Mouse (Mus musculus) heart, adult 2 months (tissue): ENCODE results near the gene Lsr. TPM values are rescaled to one million over a fixed set of nuclear protein-coding genes. Genes with fewer than 3 reads are reported as not detected.

ENCODE experiments used
- DNase-seq, 2 experiments: peaks; one replicate each; pipeline ENCODE4 v3.0.0; 2021
- H3K27ac ChIP-seq: fragments of 200-600 bp; 2 replicates; pipeline ENCODE4 v1.8.1; 2022
- H3K27me3 ChIP-seq: fragments of 200-500 bp; 2 replicates; pipeline ENCODE4 v1.6.1; 2012; ENCODE audit warnings: mild to moderate bottlenecking, low read length, inconsistent platforms, mixed read lengths; ENCODE audit not compliant: control insufficient read depth, insufficient read depth
- H3K36me3 ChIP-seq: fragments of 200-500 bp; 2 replicates; pipeline ENCODE4 v1.6.1; 2012; ENCODE audit warnings: low read length, inconsistent platforms; ENCODE audit not compliant: control insufficient read depth, insufficient read depth
- H3K4me1 ChIP-seq: fragments of 200-500 bp; 2 replicates; pipeline ENCODE4 v1.6.1; 2011; ENCODE audit warnings: low read length; ENCODE audit not compliant: control insufficient read depth, insufficient read depth
- H3K4me3 ChIP-seq: fragments of 200-600 bp; 2 replicates; pipeline ENCODE4 v1.8.1; 2022
- H3K79me2 ChIP-seq: fragments of 200-500 bp; replicated peaks from 2 replicates; pipeline ENCODE4 v1.6.1; 2012; ENCODE audit warnings: mild to moderate bottlenecking, inconsistent platforms, low read length, moderate library complexity, mixed read lengths; ENCODE audit not compliant: control insufficient read depth, insufficient read depth
- H3K9ac ChIP-seq: fragments of 200-500 bp; 2 replicates; pipeline ENCODE4 v1.6.1; 2012; ENCODE audit warnings: low read depth, mild to moderate bottlenecking, control low read depth, inconsistent platforms, low read length, mixed read lengths
- CTCF ChIP-seq: fragments of 200-600 bp; IDR thresholded peaks from 2 replicates; pipeline ENCODE4 v1.8.1; 2022; ENCODE audit warnings: antibody characterized with exemption, mild to moderate bottlenecking, moderate library complexity
- EP300 ChIP-seq: fragments of 200-500 bp; IDR thresholded peaks from 2 replicates; pipeline ENCODE4 v1.6.1; 2011; ENCODE audit warnings: low read depth, low read length, control low read depth; ENCODE audit not compliant: insufficient read depth
- POLR2A ChIP-seq: fragments of 200-500 bp; IDR thresholded peaks from 2 replicates; pipeline ENCODE4 v1.6.1; 2011; ENCODE audit warnings: mild to moderate bottlenecking, low read depth, low read length, control low read depth; ENCODE audit not compliant: insufficient read depth
- WGBS: fragments of 180-500 bp; shearing (Covaris S2); methylation state at CpG from one replicate; pipeline ENCODE4 v1.1.7; 2018; 5-methylcytosine and 5-hydroxymethylcytosine counted together
- intact Hi-C: fragments of 180-260 bp; cut with DNase I; formaldehyde crosslinking; loops from one replicate; pipeline ENCODE4 v1.15.1; 2025
- polyA plus RNA-seq: library from polyadenylated mRNA; depleted of rRNA; stranded (reverse); fragments of >200 nt; gene quantifications from 2 replicates; pipeline ENCODE4 v1.2.3, GENCODE M21; 2012; rRNA removed
- total RNA-seq, 2 experiments: library from RNA; stranded (reverse); gene quantifications; 2 replicates each; pipeline ENCODE4 v1.2.3; 2021

The Lsr gene
- total and polyA plus RNA-seq, 3 experiments: 3.7 to 7.6 (median 4.3) TPM

DNA sequence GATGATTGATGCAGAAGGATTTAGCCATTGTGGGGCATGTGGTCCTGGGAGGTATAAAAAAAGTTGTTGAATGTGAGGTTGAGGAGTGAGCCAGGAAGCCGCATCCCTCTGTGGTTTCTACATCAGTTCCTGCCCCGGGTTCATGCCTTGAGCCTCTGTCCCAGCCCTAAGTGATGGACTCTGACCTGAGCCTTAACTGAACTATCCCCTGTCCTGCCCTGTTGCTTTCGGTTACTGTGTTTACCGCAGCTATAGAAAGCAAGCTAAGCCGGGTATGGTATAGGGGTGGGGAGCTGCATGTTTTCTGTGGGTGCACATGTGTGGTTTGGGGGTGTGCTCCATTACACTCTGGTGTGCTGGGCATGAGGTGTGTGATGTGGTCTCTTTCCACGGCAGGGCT, 63.5 kb downstream of the Lsr start:
- Histone ChIP-seq H3K4me3 (no peak overlapping the region), H3K79me2 (no peaks in the 10 kb centered on the region), H3K4me1 (no peaks in the 10 kb centered on the region), H3K36me3 (no peaks in the 10 kb centered on the region), H3K27ac (no peak overlapping the region), H3K9ac (no peak overlapping the region), H3K27me3 (peaks cover 4% of the 10 kb centered on the region)
- no peak for DNase-seq
- TF ChIP-seq CTCF (no peak), EP300 (no peak), POLR2A (no peak)
- WGBS: 79% methylated on average over 6 of the region's 6 CpGs
- intact Hi-C loops: no loop called here

DNA sequence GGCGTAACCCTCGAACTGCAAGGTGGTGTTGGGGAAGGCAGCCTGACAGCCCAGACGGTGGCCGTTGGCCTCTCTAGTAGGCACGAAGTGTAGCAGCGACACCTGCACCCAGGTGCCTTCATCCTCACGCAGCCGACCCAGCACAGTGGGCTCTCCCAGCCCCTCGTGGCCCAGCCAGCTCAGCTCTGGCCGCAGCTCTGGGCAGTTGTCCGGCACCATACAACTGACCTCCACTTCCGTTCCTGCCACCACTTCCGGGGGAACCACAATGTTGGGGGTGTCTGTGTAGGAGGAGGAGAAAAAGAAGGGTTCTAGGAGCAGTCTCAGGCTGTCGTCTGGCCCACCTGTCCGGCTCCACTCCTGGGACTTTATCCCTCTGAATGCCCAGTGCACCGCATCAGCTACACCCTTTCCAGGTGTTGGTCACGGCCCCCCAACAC, 64.3 kb downstream of the Lsr start:
- H3K9ac ChIP-seq: no peak overlapping the region
- H3K4me1 ChIP-seq: no peaks in the 10 kb centered on the region
- no peak for DNase-seq
- no peak overlapping the region for H3K4me3 ChIP-seq
- peaks cover 4% of the 10 kb centered on the region for H3K27me3 ChIP-seq
- H3K27ac ChIP-seq: no peak overlapping the region
- TF ChIP-seq POLR2A: no peak
- no peak for TF ChIP-seq CTCF
- TF ChIP-seq EP300: no peak
- WGBS: 32% methylated on average over 17 of the region's 17 CpGs
- intact Hi-C loops: no loop called here
- H3K36me3 ChIP-seq: no peaks in the 10 kb centered on the region
- H3K79me2 ChIP-seq: no peaks in the 10 kb centered on the region

DNA sequence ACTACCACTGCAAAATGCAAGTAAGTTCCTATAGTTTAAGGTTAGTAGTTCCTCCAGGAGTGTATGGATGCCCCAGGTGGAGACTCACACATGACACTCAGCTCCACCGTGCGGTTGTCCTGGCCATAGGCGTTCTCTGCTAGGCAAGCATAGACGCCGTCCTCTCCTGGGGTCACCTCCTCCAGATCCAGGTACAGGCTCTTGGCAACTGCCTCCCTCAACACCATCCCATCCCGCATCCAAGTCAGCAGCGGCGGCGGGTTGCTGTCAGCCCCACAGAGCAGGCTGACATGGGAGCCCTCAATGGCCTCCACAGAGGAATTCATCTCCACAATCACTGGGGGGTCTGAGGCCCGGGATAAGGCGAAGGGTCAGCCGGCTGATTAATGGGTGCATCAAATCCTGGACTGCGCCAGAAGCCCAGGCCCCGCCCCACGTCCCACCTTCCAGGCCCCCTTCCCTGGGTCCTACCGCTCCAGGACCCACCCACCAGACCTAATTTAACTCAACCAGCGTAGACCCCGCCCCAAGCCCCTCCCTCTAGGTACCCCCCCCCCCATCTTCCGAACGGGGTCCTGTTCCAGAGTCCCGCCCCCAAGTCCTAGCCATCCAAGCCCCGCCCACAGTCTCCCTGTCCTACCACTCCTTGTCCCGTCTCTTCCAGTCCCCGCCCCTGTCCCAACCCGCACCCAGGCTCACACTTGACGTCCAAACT, 64.8 kb downstream of the Lsr start:
- intact Hi-C loops: no loop called here
- H3K9ac ChIP-seq: no peak overlapping the region
- 4% methylated on average over 26 of the region's 26 CpGs for whole genome bisulfite sequencing
- no peaks in the 10 kb centered on the region for H3K4me1 ChIP-seq
- DNase-seq: peak in 1 of 2 experiments; percentile 8
- no peak overlapping the region for H3K4me3 ChIP-seq
- H3K27ac ChIP-seq: no peak overlapping the region
- TF ChIP-seq POLR2A: no peak
- TF ChIP-seq CTCF: no peak
- no peak for TF ChIP-seq EP300
- H3K27me3 ChIP-seq: peaks cover 4% of the 10 kb centered on the region
- no peaks in the 10 kb centered on the region for H3K79me2 ChIP-seq
- no peaks in the 10 kb centered on the region for H3K36me3 ChIP-seq

Other genes starting within 250 kb of the Lsr start
- gene Tmem147, start 243.9 kb downstream of the Lsr start, total RNA-seq: 100 to 1,000 TPM; 219 to 241 TPM
- 293 and 357 TPM in 2 replicates for gene Tmem147, start 243.9 kb downstream of the Lsr start, polyA plus RNA-seq
- gene Gapdhs, start 229.8 kb downstream of the Lsr start, total RNA-seq: not detected
- gene Gapdhs, start 229.8 kb downstream of the Lsr start, polyA plus RNA-seq: 1.1 and 1.7 TPM in 2 replicates
- gene Sbsn, start 222.0 kb downstream of the Lsr start, total RNA-seq: 1 to 10 TPM; 1.8 to 2.3 TPM
- gene Sbsn, start 222.0 kb downstream of the Lsr start, polyA plus RNA-seq: 1.6 and 1.7 TPM in 2 replicates
- 1 to 10 TPM in 1 of 2 experiments, under 1 TPM in 1; 0.84 to 1.6 TPM for gene Dmkn, start 209.7 kb downstream of the Lsr start, total RNA-seq
- 7.2 and 8.8 TPM in 2 replicates for gene Dmkn, start 209.7 kb downstream of the Lsr start, polyA plus RNA-seq
- gene Krtdap, start 185.6 kb downstream of the Lsr start, total RNA-seq: not detected
- gene Krtdap, start 185.6 kb downstream of the Lsr start, polyA plus RNA-seq: not detected in 2 replicates
- gene Ffar2, start 149.7 kb downstream of the Lsr start, total RNA-seq: not detected
- 0.18 and 0.61 TPM in 2 replicates for gene Ffar2, start 149.7 kb downstream of the Lsr start, polyA plus RNA-seq
- gene Ffar3, start 117.3 kb downstream of the Lsr start, total RNA-seq: not detected
- not detected in 2 replicates for gene Ffar3, start 117.3 kb downstream of the Lsr start, polyA plus RNA-seq
- not detected for gene Ffar1, start 111.9 kb downstream of the Lsr start, total RNA-seq
- gene Ffar1, start 111.9 kb downstream of the Lsr start, polyA plus RNA-seq: 0.20 TPM in 1 of 2 replicates, not detected in the other
- gene Cd22, start 93.1 kb downstream of the Lsr start, total RNA-seq: 1 to 10 TPM in 1 of 2 experiments, under 1 TPM in 1; 0.57 to 1.3 TPM
- gene Cd22, start 93.1 kb downstream of the Lsr start, polyA plus RNA-seq: 1.1 and 8.1 TPM in 2 replicates
- gene Mag, start 58.6 kb downstream of the Lsr start, total RNA-seq: not detected
- gene Mag, start 58.6 kb downstream of the Lsr start, polyA plus RNA-seq: 0.27 and 0.32 TPM in 2 replicates
- gene Hamp2, start 48.8 kb downstream of the Lsr start, total RNA-seq: 1 to 10 TPM; 2.8 to 4.5 TPM
- gene Hamp2, start 48.8 kb downstream of the Lsr start, polyA plus RNA-seq: 2.1 and 4.7 TPM in 2 replicates
- 10 to 100 TPM; 11.8 to 14.2 TPM for gene Hamp, start 29.4 kb downstream of the Lsr start, total RNA-seq
- 114 and 141 TPM in 2 replicates for gene Hamp, start 29.4 kb downstream of the Lsr start, polyA plus RNA-seq
- gene Usf2, start 16.7 kb downstream of the Lsr start, total RNA-seq: 100 to 1,000 TPM; 103 to 110 TPM
- gene Usf2, start 16.7 kb downstream of the Lsr start, polyA plus RNA-seq: 124 and 135 TPM in 2 replicates
- not detected for gene Fam187b, start 326 bp upstream of the Lsr start, total RNA-seq
- gene Fam187b, start 326 bp upstream of the Lsr start, polyA plus RNA-seq: 0.29 and 0.53 TPM in 2 replicates
- gene Fxyd5, start 69.0 kb upstream of the Lsr start, total RNA-seq: 10 to 100 TPM; 30.5 to 31.1 TPM
- gene Fxyd5, start 69.0 kb upstream of the Lsr start, polyA plus RNA-seq: 45.0 and 55.2 TPM in 2 replicates
- gene Fxyd7, start 78.0 kb upstream of the Lsr start, total RNA-seq: 1 to 10 TPM in 1 of 2 experiments, under 1 TPM in 1; 0.63 to 1.5 TPM
- gene Fxyd7, start 78.0 kb upstream of the Lsr start, polyA plus RNA-seq: 2.9 and 3.4 TPM in 2 replicates
- gene Fxyd1, start 83.7 kb upstream of the Lsr start, total RNA-seq: 100 to 1,000 TPM; 839 to 985 TPM
- 1,788 and 1,851 TPM in 2 replicates for gene Fxyd1, start 83.7 kb upstream of the Lsr start, polyA plus RNA-seq
- gene Lgi4, start 85.9 kb upstream of the Lsr start, total RNA-seq: 1 to 10 TPM; 3.8 to 3.9 TPM
- gene Lgi4, start 85.9 kb upstream of the Lsr start, polyA plus RNA-seq: 5.4 and 6.5 TPM in 2 replicates
- 1 to 10 TPM; 1.6 to 2.5 TPM for gene Fxyd3, start 103.2 kb upstream of the Lsr start, total RNA-seq
- gene Fxyd3, start 103.2 kb upstream of the Lsr start, polyA plus RNA-seq: 4.9 and 5.5 TPM in 2 replicates
- gene Hpn, start 141.8 kb upstream of the Lsr start, total RNA-seq: 1 to 10 TPM; 1.7 to 2.6 TPM
- 2.8 and 5.1 TPM in 2 replicates for gene Hpn, start 141.8 kb upstream of the Lsr start, polyA plus RNA-seq
- 10 to 100 TPM; 31.8 to 32.5 TPM for gene Scn1b, start 153.5 kb upstream of the Lsr start, total RNA-seq
- 39.7 and 41.9 TPM in 2 replicates for gene Scn1b, start 153.5 kb upstream of the Lsr start, polyA plus RNA-seq
- 10 to 100 TPM; 27.9 to 33.7 TPM for gene Gramd1a, start 182.4 kb upstream of the Lsr start, total RNA-seq
- 49.2 and 64.3 TPM in 2 replicates for gene Gramd1a, start 182.4 kb upstream of the Lsr start, polyA plus RNA-seq